Mouse (Mus musculus): Measurements from ENCODE around the gene Midn. TPM values are rescaled to one million over a fixed set of nuclear protein-coding genes. Genes with fewer than 3 reads are reported as not detected.

Gene Midn
- 100 to 1,000 TPM in 2 of 26 experiments, 10 to 100 TPM in 24; 13.9 to 126 (median 56.5) TPM for total RNA-seq (2018; cell fraction: chromatin; rRNA removed)
- total RNA-seq (2018; cell fraction: cytosol; rRNA removed) = 10 to 100 TPM; 20.5 to 44.1 (median 32.8) TPM
- total RNA-seq (2018; cell fraction: nucleus; rRNA removed) = 100 to 1,000 TPM in 2 of 26 experiments, 10 to 100 TPM in 24; 20.4 to 111 (median 44.0) TPM
- polyA plus RNA-seq (2018) = 16.3 to 36.3 TPM (median 20.3 TPM) in 3 replicates

- peak within 1 kb of the TSS; percentile 65 for H3K4me3 ChIP-seq (ENCODE audit: inconsistent target)
- H3K36me3 ChIP-seq (ENCODE audit: inconsistent target) = peaks cover 13% of the 10 kb centered on the region
- WGBS (ENCODE audit: missing documents) = 1% methylated on average over 40 of the region's 42 CpGs
- peaks cover 71% of the 10 kb centered on the region for H3K79me2 ChIP-seq (ENCODE audit: inconsistent target)
- peak within 1 kb of the TSS; percentile 93 for H3K27ac ChIP-seq
Observed at GRCm38 (mm10) chr10:80147719-80148601, at the start of gene Midn. Gene Midn, plus strand, starts transcription at chr10:80148272.

- Histone ChIP-seq H3K36me3 (ENCODE audit: inconsistent target) (no peaks in the 10 kb centered on the region; the same call in 1 of the 2 replicates), H3K79me2 (ENCODE audit: inconsistent target) (peaks cover 87% of the 10 kb centered on the region), H3K27ac (no peak overlapping the region), H3K4me3 (ENCODE audit: inconsistent target) (no peak overlapping the region)
- 48% methylated on average over 5 of the region's 5 CpGs for WGBS (ENCODE audit: missing documents)
Observed at GRCm38 (mm10) chr10:80098630-80099029, 49.4 kb upstream of the Midn start.

- WGBS (ENCODE audit: missing documents) = 66% methylated on average over 6 of the region's 11 CpGs
- Histone ChIP-seq H3K36me3 (ENCODE audit: inconsistent target) (no peaks in the 10 kb centered on the region), H3K27ac (no peak overlapping the region), H3K79me2 (ENCODE audit: inconsistent target) (peaks cover 63% of the 10 kb centered on the region), H3K4me3 (ENCODE audit: inconsistent target) (no peak overlapping the region)
Observed at GRCm38 (mm10) chr10:80100982-80101381, 47.1 kb upstream of the Midn start.

GRCm38 (mm10) chr10:80102216-80102915 is 45.7 kb upstream of the Midn start:
- Histone ChIP-seq H3K79me2 (ENCODE audit: inconsistent target) (peaks cover 50% of the 10 kb centered on the region), H3K4me3 (ENCODE audit: inconsistent target) (peak overlapping the region; percentile 71), H3K27ac (peak overlapping the region; percentile 49), H3K36me3 (ENCODE audit: inconsistent target) (no peaks in the 10 kb centered on the region)
- under 1% methylated on average over 57 of the region's 59 CpGs for WGBS (ENCODE audit: missing documents)

GRCm38 (mm10) chr10:80103032-80103431 is 45.0 kb upstream of the Midn start:
- Histone ChIP-seq H3K4me3 (ENCODE audit: inconsistent target) (no peak overlapping the region), H3K27ac (no peak overlapping the region), H3K36me3 (ENCODE audit: inconsistent target) (no peaks in the 10 kb centered on the region), H3K79me2 (ENCODE audit: inconsistent target) (peaks cover 43% of the 10 kb centered on the region)
- WGBS (ENCODE audit: missing documents) = 88% methylated on average over 2 of the region's 2 CpGs

GRCm38 (mm10) chr10:80104181-80104580 is 43.9 kb upstream of the Midn start:
- Histone ChIP-seq H3K27ac (no peak overlapping the region), H3K36me3 (ENCODE audit: inconsistent target) (no peaks in the 10 kb centered on the region), H3K79me2 (ENCODE audit: inconsistent target) (peaks cover 31% of the 10 kb centered on the region), H3K4me3 (ENCODE audit: inconsistent target) (no peak overlapping the region)
- 82% methylated on average over 3 of the region's 3 CpGs for WGBS (ENCODE audit: missing documents)

- H3K4me3 ChIP-seq (ENCODE audit: inconsistent target) = no peak within 1 kb of the TSS; the same call in 1 of the 2 replicates
- H3K27ac ChIP-seq = peak within 1 kb of the TSS; percentile 35
- no peaks in the 10 kb centered on the region for H3K36me3 ChIP-seq (ENCODE audit: inconsistent target)
- WGBS (ENCODE audit: missing documents) = 13% methylated on average over 5 of the region's 5 CpGs
- H3K79me2 ChIP-seq (ENCODE audit: inconsistent target) = peaks cover 19% of the 10 kb centered on the region
Observed at GRCm38 (mm10) chr10:80105460-80105859, 42.6 kb upstream of the Midn start, which contains the start of gene Sbno2. Gene Sbno2, minus strand, starts transcription at chr10:80105571.

- Histone ChIP-seq H3K4me3 (ENCODE audit: inconsistent target) (no peak overlapping the region), H3K36me3 (ENCODE audit: inconsistent target) (no peaks in the 10 kb centered on the region), H3K79me2 (ENCODE audit: inconsistent target) (peaks cover 14% of the 10 kb centered on the region), H3K27ac (peak overlapping the region; percentile 21; the same call in 1 of the 2 replicates)
- 73% methylated on average over 4 of the region's 5 CpGs for WGBS (ENCODE audit: missing documents)
Observed at GRCm38 (mm10) chr10:80105926-80106325, 42.1 kb upstream of the Midn start.

- Histone ChIP-seq H3K36me3 (ENCODE audit: inconsistent target) (no peaks in the 10 kb centered on the region), H3K79me2 (ENCODE audit: inconsistent target) (no peaks in the 10 kb centered on the region), H3K4me3 (ENCODE audit: inconsistent target) (no peak overlapping the region), H3K27ac (no peak overlapping the region)
- WGBS (ENCODE audit: missing documents) = 88% methylated on average over 6 of the region's 6 CpGs
Observed at GRCm38 (mm10) chr10:80107678-80108077, 40.4 kb upstream of the Midn start.

GRCm38 (mm10) chr10:80114341-80115284 is 33.5 kb upstream of the Midn start:
- Histone ChIP-seq H3K4me3 (ENCODE audit: inconsistent target) (peak overlapping the region; percentile 57), H3K79me2 (ENCODE audit: inconsistent target) (peaks cover 35% of the 10 kb centered on the region), H3K27ac (peak overlapping the region; percentile 88), H3K36me3 (ENCODE audit: inconsistent target) (no peaks in the 10 kb centered on the region)
- 3% methylated on average over 27 of the region's 27 CpGs for WGBS (ENCODE audit: missing documents)

GRCm38 (mm10) chr10:80115290-80115943 is 32.7 kb upstream of the Midn start, which contains the start of gene Stk11:
Gene Stk11, plus strand, starts transcription at chr10:80115803.
- under 1% methylated on average over 63 of the region's 70 CpGs for WGBS (ENCODE audit: missing documents)
- Histone ChIP-seq H3K27ac (peak within 1 kb of the TSS; percentile 88), H3K36me3 (ENCODE audit: inconsistent target) (peaks cover under 1% of the 10 kb centered on the region; the same call in 1 of the 2 replicates), H3K79me2 (ENCODE audit: inconsistent target) (peaks cover 43% of the 10 kb centered on the region), H3K4me3 (ENCODE audit: inconsistent target) (peak within 1 kb of the TSS; percentile 78)

GRCm38 (mm10) chr10:80115944-80116335 is 32.1 kb upstream of the Midn start:
- Histone ChIP-seq H3K27ac (peak overlapping the region; percentile 65), H3K79me2 (ENCODE audit: inconsistent target) (peaks cover 49% of the 10 kb centered on the region), H3K36me3 (ENCODE audit: inconsistent target) (peaks cover 5% of the 10 kb centered on the region; the same call in 1 of the 2 replicates), H3K4me3 (ENCODE audit: inconsistent target) (peak overlapping the region; percentile 78)
- under 1% methylated on average over 56 of the region's 63 CpGs for WGBS (ENCODE audit: missing documents)

- WGBS (ENCODE audit: missing documents) = 1% methylated on average over 21 of the region's 27 CpGs
- Histone ChIP-seq H3K4me3 (ENCODE audit: inconsistent target) (peak overlapping the region; percentile 78), H3K79me2 (ENCODE audit: inconsistent target) (peaks cover 55% of the 10 kb centered on the region), H3K36me3 (ENCODE audit: inconsistent target) (peaks cover 5% of the 10 kb centered on the region; the same call in 1 of the 2 replicates), H3K27ac (peak overlapping the region; percentile 65)
Observed at GRCm38 (mm10) chr10:80116563-80116926, 31.5 kb upstream of the Midn start.
